Mouse (Mus musculus) kidney, adult 9 months (tissue): ENCODE results near the gene Sf1.

ENCODE experiments used
- DNase-seq: peaks from one replicate; pipeline ENCODE4 v3.0.0; 2022

The Sf1 gene

DNA sequence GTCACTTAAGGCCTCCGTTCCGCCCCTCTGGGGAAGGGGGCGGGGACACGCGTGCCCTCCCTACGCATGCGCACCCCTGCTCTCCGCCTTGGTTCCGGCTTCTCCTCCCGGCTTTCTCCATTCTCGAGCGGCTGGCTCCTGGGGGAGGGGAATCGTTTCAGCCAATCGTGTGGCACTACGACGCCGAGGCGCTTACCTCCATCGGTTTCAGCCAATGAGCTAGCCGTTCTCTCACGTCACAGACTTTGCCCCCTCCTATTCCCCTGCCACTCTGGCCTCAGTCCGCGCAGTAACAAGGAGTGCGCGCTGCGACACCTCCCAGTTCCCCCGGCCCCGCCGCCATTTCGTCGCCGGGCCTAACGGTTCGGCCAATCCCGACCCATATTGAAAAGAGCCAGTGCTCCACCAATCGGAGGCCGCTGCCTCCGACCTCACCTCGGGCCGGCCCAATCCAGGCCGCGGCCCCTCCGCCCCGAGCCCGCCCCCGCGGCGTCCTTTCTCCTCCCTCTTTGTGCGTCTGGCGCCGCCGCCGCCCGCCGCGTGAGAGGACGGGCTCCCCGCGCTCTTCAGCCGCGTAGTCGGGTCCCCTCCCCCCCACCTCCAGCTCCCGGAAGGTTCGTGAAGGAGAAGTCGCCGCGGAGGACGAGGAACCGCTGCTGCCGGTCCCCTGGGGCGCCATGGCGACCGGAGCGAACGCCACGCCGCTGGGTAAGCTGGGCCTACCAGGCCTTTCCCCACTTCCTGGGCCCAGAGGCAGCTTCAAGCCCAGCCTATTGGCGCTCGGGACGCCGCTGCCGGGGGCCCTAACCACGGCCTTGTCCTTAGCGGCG, at the start of gene Sf1:
Gene Sf1, plus strand, starts transcription at position 280 of the 830 bp plus-strand sequence.
- DNase-seq: peak; percentile 100

DNA sequence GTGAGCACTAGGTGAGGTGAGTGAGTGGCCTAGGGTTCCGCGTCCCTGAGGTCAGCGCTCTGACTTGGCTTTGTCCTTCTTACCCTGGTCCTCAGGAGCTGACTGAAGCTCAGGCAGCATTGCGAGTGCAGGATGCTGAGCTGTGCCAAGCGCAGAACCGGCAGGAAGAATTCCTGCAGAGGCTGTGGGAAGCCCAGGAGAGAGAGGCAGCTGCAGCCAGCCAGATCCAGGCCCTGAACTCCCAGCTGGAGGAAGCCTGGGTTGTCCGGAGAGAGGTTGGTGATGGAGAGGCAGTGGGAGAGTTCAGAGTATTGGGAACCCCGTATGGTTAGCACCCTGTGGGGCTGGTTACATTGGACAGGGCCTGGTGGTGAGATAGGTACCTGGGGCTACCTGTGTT, 49.7 kb upstream of the Sf1 start:
- no peak for DNase-seq

DNA sequence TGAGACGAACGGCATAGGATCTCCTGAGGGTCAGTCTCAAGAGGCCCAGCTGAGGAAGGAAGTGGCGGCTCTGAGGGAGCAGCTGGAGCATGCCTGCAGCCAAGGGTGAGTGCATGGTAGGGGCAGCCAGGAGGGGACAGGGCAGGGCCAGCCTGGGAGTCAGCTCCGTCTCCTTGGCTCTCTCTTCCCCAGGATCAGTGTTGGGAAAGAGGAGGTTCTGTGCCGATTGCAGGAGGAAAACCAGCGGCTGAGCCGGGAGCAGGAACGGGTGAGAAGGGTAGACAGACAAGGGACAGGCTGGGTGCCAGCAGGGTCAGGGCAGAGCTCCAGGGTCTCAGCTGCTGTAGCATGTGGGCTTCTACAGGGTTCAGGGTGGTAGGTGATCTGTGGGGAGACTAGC, 49.0 kb upstream of the Sf1 start:
- DNase-seq: no peak

DNA sequence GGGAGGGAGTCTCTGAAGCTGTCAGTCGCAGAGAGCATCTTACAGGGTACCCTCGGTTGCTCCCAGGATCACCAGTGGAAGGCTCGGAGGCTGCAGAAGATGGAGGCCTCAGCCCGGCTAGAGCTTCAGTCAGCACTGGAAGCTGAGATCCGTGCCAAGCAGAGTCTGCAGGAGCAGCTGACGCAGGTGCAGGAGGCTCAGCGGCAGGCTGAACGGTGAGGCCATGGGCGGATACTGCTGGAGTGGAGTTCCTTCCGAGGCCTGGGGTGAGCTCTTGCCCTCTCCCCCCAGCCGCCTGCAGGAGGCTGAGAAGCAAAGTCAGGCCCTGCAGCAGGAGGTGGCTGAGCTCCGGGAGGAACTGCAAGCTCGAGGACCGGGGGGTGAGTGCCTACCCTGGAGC, 47.9 kb upstream of the Sf1 start:
- no peak for DNase-seq

DNA sequence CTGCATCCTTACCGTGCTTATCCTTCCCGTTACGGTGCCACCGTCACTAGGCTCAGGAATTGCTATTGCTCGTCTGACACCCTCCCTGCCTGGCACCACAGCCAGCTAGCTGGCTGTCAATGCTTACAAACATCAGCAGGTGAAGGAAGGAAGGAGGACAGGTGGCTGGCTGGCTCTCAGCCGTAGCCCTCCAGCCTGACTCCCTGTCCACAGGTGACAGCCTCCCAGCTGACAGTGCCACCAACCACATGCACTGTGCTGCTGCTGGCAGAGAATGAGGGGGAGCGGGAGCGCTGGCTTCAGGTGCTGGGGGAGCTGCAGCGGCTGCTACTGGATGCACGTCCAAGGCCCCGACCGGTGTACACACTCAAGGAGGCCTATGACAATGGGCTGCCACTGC, 45.3 kb upstream of the Sf1 start:
- no peak for DNase-seq

DNA sequence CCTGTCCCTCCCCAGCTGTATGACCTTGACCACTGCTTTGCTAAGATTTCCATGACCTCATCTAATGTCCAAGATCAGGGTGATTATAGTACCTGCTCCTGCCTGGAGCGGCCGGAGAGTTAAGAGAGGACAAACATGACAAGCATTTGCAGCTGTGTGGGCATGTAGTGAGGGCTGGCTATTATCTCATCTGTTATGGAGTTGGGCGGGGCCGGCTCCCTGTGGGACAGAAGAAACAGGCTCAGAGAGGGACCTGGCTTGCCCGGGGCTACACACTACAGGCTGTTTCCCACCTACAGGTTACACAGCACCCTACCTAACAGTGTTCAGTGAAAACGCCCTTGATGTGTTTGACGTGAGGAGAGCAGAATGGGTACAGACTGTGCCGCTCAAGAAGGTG, 42.1 kb upstream of the Sf1 start:
- peak; percentile 32 for DNase-seq

DNA sequence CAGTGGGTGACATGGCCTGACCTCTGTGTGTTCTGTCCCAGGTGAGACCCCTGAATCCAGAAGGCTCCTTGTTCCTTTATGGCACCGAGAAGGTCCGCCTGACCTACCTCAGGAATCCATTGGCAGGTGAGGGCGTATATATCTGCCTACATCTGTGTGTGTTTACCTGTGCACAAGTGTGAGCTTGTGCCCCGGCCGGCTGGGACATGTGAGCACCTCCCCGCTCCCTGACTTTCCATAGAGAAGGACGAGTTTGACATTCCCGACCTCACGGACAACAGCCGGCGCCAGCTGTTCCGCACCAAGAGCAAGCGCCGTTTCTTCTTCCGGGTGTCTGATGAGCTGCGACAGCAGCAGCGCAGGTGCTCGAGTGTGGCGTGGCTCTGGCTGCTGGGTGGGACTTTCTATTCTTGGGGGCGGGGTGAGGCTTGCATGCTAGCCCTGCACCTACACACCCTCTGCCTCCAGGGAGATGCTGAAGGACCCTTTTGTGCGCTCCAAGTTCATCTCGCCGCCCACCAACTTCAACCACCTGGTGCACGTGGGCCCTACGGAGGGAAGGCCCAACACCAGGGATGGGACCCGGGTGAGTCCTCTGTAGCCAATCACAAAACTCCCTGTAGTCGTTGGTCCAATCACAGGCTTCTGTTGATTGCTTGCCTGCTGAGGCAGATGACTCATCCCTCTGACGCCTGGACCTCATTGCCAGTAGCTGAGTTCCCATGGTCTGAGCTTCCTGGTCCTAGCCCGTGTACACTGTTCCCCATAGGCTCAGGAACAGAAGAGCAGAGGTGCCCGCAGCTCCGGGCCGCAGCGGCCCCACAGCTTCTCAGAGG, 41.5 kb upstream of the Sf1 start:
- no peak for DNase-seq

DNA sequence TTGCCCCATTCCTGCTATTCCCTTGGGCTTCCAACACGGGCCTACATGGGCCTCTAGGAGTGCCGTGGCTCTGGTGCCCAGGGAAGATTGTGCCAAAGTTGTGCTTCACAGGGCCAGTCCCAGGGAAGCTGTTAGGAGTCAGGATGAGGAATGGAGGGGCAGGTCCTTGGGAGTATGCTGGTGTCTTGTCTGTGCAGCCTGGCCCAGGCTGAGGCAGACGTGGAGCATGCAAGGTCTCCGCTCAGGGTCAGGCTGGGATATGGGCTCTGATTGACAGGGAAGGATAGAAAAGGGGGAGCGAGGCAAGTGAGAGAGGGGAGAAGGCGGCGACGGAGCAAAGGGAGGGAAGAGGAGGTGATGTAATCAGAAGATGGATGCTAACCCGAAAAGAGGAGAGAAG, 38.7 kb upstream of the Sf1 start:
- DNase-seq: no peak

DNA sequence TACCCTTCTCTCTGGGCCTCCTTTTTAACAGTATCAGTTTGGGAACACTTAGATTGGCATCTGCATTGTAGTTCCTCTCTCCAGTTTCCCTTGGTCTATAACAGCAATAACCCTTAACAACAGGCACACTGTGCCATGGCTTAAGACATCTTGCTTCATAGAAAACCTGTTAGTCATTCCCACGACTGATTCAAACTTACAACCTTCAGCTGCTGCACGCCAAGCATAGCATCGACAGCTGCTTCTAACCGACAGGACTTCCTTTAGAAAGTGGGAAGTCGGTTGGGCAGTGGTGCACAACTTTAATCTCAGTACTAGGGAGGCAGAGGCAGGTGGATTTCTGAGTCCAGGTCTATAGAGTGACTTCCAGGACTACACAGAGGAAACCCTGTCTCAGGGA, 32.3 kb upstream of the Sf1 start:
- no peak for DNase-seq

DNA sequence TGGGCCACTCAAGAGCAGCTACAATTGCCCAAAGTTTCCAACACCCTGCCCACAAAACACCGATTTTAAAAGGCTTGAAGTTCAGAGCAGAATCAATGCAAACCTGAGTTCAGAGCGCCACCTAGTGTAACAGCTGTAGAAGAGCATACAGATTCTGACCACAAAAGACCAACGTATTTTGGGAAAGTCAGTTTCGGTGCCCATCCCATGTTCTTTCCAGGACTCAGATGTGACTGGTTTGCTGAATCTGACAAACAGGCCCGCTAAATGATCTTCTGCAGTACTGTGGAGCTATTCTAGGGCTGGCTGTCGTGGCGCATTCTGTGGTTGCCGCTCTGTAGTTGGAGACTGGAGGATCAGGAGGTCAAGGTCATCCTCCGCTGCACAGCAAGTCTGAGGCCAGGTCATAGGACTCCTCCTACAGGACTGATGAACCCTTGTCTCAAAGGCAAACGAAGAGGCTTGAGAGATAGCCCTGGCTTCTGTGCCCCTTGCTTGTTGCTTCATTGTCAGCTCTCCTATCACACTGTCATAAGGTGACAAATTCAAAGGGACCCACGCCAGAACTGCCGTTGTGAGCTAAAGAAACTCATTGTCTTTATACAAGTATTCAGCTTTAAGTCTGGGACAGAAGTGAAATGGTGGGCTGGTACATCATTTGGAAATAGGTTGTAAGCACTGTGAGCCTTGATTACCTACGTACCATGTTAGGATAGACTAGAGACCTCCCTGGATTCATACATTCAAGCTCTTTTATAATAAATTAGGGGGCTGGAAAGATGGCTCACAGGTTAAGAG, 31.6 kb upstream of the Sf1 start:
- DNase-seq: peak; percentile 69

DNA sequence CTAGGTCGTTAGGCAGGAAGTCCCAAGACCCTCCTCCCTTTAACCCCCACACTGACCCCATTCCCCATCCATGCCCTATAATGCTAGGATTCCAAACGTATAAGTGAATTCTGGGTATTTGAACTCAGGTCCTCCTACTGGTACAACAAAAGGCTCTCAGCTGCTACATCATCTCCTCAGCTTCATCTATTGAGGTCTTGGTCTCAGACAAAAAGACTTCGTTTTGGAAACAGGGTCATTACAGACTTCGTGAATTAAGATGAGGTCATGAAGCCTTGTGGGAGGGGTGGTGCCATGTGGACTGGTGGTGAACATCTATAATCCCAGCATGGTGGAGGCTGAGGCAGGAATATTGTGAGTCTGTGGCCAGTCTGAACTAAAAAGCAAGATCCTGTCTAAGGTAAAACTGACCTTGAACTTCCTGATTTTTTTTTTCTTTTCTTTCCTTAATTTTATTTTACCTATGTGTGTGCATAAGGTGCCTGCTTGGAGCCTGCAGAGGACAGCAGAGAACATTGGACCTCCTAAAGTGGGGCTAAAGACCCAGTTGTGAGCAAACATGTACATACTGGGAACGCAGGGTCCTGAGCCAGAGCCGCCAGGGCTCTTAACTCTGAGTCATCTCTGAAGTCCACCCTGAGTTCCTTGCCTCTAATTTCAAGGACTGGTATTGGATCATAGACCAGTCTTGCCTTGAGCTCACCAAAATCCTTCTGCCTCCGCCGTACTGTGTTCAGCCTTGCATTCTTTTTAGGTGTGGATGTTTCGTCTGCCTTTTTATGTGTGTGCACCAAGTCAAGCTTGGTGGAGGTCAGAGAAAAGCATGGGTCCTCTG, 29.5 kb upstream of the Sf1 start:
- no peak for DNase-seq

DNA sequence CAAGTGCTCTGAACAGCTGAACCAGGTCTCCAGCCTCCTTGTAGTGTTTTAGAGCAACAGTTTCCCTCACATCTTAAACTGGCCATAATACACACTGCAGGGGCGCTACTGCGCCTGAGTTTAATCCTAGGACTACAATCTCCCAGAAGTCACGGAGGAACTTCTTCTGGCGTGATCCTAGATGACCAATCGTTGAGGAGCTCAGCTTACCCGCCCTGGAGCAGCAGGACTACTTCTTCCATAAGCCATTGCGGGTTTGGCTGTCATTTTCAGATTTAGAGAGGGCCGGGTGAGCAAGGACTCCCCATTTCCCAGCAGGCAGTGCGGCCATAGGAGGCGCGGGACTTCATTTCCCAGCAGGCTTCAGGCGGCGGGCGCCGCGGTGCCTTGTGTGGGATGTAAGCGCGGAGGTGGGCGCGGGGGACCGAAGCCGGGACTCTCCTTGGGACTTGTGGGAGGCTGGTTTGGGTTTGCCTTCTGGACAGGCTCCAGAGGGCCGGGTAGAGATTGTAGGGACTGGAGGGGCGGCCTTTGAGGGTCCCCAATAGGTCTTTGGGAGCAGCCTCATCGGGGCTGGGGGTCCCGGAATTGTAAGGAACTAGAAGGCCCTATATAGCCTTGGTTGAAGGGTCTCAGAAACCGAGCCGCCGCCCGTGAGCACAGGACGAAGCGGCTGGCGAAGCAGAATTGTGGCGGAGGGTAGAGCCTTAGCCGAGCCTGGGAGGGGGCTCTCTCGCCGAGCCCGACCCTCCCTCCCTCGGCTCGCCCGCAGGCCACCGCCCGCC, 28.6 kb upstream of the Sf1 start, which contains the start of gene Men1:
Gene Men1, plus strand, starts transcription at position 307 of the 785 bp plus-strand sequence.
- DNase-seq: peak; percentile 98

DNA sequence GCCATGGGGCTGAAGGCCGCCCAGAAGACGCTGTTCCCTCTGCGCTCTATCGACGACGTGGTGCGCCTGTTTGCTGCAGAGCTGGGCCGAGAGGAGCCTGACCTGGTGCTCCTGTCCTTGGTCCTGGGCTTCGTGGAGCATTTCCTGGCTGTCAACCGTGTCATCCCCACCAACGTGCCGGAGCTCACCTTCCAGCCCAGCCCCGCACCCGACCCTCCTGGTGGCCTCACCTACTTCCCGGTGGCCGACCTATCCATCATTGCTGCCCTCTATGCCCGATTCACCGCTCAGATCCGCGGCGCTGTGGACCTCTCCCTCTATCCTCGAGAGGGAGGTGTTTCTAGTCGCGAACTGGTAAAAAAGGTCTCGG, 28.0 kb upstream of the Sf1 start:
- DNase-seq: peak; percentile 42

DNA sequence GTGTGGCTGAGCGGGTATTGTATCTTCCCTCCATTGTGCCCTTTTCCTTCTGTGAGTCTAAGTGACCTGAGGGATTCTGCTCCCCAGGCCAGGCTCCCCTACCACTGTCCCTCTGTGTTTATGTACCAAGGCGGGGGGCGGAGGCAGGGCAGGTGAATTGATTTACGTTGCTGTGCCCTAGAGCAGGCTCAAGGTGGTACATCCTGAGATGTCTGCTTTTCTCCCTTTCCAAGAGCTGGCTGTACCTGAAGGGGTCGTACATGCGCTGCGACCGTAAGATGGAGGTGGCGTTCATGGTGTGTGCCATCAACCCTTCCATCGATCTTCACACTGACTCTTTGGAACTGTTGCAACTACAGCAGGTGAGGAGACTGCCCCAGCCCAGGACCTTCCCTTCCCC, 26.6 kb upstream of the Sf1 start:
- DNase-seq: no peak

DNA sequence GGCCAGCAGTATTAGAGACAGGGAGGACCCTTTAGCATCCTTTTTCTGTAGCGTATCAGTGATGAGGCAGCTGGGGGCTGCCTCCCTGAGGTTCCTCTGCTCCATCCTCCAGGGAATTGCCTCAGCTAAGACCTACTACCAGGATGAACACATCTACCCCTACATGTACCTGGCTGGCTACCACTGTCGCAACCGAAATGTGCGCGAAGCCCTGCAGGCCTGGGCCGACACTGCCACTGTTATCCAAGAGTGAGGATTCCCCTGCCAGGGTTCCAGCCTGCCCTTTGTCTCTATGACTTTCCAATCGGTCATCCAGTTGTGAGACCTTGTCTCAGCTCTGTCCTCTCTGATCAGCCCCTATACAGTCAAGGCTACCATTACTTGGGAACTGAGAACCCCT, 25.3 kb upstream of the Sf1 start:
- no peak for DNase-seq

DNA sequence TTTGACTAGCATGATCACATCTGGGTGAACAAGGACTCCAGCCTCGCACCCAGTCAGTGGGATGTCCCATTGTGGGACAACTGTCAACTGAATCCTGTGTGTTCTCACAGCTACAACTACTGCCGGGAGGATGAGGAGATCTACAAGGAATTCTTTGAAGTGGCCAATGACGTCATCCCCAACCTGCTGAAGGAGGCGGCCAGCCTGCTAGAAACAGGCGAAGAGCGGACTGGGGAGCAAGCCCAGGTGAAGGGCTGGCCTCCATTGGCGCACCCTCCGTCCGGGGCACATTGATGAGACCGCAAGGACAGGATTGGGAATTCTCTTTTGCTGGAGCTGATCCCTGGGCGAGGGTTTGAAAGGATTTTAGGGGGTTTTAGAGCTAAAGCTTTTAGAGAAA, 24.8 kb upstream of the Sf1 start:
- no peak for DNase-seq

DNA sequence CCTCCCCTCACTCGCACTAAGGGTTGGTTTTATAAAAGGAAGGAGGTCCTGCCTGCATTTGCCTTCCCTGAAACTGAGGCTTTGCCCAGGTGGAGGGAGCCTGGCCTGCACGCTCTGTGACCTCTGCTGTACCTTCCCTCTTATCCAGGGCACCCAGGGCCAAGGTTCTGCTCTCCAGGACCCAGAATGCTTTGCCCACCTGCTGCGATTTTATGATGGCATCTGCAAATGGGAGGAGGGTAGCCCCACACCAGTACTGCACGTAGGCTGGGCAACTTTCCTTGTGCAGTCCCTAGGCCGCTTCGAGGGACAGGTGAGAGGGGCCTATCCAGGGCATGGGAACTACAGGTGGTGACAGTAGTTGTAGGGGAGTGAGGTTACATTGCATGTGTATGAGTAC, 24.3 kb upstream of the Sf1 start:
- no peak for DNase-seq

DNA sequence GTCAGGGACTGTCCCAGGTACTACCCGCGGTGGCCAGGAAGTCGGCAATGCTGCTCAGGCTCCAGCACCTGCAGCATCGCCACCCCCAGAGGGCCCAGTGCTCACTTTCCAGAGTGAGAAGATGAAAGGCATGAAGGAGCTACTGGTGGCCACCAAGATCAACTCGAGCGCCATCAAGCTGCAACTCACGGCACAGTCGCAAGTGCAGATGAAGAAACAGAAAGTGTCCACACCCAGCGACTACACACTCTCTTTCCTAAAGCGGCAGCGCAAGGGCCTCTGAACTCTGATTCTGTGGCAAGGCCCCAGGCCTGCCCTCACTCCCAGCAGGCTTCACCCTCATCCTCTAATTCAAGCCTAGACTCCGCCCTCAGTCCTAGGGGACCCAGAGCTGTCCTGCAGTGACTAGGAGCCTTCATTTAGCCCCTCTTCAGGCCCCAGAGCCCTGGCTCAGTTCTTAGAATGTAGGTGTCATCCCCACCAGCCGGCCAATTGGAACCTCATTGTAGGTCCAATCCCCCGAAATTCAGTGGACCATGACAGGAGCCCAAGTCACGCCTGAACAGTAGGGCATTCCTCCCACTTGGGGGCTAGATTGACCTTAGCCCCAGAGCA, 23.5 kb upstream of the Sf1 start:
- DNase-seq: peak; percentile 91

DNA sequence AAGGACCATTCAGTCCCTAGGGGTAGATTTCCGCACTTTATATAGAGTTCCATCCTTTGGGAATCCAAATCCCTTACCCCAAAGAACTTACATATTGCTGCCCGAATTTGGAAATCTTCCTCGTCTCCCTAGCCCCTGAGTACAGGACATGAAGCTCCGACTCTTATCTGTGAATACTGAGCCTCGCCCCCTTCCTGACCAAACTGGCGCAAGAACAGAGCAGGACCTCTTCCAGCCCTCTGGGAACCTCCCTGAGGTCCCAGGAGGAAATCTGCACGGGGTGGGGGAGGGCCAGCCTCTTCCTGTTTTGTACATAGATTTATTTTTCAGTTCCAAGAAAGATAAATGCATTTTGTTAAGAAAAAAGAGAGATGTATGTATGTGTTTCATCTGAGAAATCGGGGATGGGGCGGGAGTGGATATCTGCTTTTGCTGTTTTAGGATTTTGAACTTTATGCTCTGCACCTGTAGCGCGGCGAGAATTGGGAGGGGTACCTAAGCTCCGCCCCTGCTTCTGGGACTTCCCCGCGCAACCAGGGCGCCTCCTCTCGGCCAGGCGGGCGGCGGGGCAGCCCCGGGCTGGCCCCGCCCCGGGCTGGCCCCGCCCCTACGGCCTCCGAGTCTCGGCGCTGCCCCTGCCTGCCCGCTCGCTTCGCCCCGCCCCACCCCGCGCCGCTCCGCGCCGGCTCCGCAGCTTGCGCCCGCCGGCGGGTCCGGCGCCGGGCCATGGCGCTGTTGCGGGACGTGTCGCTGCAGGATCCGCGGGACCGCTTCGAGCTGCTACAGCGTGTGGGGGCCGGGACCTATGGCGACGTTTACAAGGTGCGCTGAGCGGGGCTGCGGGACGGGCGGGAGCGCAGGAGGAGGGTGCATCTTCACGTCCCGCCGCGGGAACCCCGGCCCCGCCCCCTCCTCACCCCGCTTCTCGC, 22.7 kb upstream of the Sf1 start, which contains the start of gene Map4k2:
Gene Map4k2, plus strand, starts transcription at position 612 of the 929 bp plus-strand sequence.
- peak; percentile 93 for DNase-seq
